Mouse (Mus musculus): ENCODE results near the gene Pced1b. TPM values are rescaled to one million over a fixed set of nuclear protein-coding genes. Genes with fewer than 3 reads are reported as not detected.
"Not testable (repeated sequence)": the region's sequence is repeated elsewhere in the genome, so short reads cannot be mapped to it uniquely, and the experiment has no call there.

The Pced1b gene
- polyA plus RNA-seq, 1 experiment from 2014 or later, result 8.7 TPM

DNA sequence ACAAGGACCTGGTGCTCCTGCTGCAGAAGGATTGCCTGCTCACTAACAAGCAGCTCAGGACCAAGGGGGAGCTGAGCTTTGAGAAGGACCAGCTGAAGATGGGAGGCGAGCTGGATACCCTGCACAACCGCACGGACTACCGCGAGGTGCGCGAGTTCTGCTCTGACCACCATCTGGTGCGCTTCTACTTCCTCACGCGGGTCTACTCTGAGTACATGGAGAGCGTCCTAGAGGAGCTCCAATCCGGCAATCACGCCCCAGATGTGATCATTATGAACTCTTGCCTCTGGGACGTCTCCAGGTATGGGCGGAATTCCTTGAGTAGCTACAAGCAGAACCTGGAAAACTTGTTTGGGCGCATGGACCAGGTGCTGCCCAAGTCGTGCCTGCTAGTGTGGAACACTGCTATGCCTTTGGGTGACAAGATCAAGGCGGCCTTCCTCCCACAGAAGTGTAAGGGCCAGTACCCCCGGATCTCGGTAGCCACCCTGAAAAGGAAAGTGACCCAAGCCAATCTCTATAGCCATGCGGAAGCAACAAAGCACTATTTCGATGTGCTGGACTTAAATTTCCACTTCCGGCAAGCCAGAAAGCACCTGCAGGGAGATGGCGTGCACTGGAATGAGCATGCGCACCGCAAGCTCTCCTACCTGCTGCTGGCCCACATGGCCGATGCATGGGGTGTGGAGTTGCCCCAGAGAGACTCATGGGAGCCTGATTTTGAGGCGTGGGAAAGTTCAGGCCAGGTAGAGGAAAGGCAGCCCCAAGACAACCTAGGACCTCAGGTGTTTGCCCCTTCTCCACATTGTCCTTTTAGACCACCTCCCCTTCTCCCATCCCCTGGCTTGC lies 137.5 kb downstream of the Pced1b start:
- no peak for ATAC-seq (ENCODE audit: low FRiP score, low TSS enrichment)
- no peak overlapping the region for H3K9ac ChIP-seq (ENCODE audit: low read depth, low read length)
- no peaks in the 10 kb centered on the region for H3K27me3 ChIP-seq (ENCODE audit: control insufficient read depth, insufficient read depth, low read length)
- 91% methylated on average over 28 of the region's 28 CpGs for WGBS
- H3K36me3 ChIP-seq (ENCODE audit: control insufficient read depth, insufficient read depth, low read length), result no peaks in the 10 kb centered on the region; the same call in 1 of the 2 replicates
- H3K9me3 ChIP-seq (ENCODE audit: control insufficient read depth, low read length), result no peaks in the 10 kb centered on the region
- H3K27ac ChIP-seq (ENCODE audit: low read depth, low read length), result no peak overlapping the region
- H3K4me2 ChIP-seq (replicated peaks; ENCODE audit: low read depth, low read length), result no peak overlapping the region
- no peaks in the 10 kb centered on the region for H3K4me1 ChIP-seq (ENCODE audit: control insufficient read depth, insufficient read depth, low read length)
- H3K4me3 ChIP-seq (ENCODE audit: low read length), result no peak overlapping the region

- not testable (repeated sequence) for H3K27ac ChIP-seq (ENCODE audit: low read depth, low read length); ATAC-seq (ENCODE audit: low FRiP score, low TSS enrichment); H3K4me3 ChIP-seq (ENCODE audit: low read length); H3K27me3 ChIP-seq (ENCODE audit: control insufficient read depth, insufficient read depth, low read length); H3K36me3 ChIP-seq (ENCODE audit: control insufficient read depth, insufficient read depth, low read length); H3K9me3 ChIP-seq (ENCODE audit: control insufficient read depth, low read length); H3K4me1 ChIP-seq (ENCODE audit: control insufficient read depth, insufficient read depth, low read length); H3K9ac ChIP-seq (ENCODE audit: low read depth, low read length); H3K4me2 ChIP-seq (replicated peaks; ENCODE audit: low read depth, low read length)
- WGBS, result 93% methylated on average over 10 of the region's 10 CpGs
These were observed 138.3 kb downstream of the Pced1b start for GRCm38 (mm10) chr15:97385174-97385573.

DNA sequence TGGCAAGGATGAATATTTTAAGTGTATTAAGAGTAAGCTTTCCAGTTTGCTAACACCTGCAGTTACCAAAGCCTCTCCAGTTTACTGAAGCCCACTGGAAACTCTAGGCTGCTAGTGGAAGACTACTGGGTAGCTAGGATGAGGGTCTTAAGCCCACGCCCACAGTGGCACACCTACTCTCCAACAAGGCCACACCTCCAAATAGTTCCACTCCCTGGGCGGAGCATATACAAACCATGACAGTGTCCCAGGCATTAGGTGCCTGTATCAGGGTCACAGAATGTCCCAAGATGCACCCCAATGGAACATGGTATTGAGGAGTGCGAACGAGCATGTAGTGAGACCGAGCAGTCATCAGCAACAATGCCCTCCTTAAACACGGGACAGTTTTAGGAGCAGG lies 140.9 kb downstream of the Pced1b start:
- ATAC-seq (ENCODE audit: low FRiP score, low TSS enrichment), result no peak
- no peak overlapping the region for H3K4me2 ChIP-seq (replicated peaks; ENCODE audit: low read depth, low read length)
- no peaks in the 10 kb centered on the region for H3K9me3 ChIP-seq (ENCODE audit: control insufficient read depth, low read length)
- H3K36me3 ChIP-seq (ENCODE audit: control insufficient read depth, insufficient read depth, low read length), result no peaks in the 10 kb centered on the region; the same call in 1 of the 2 replicates
- 94% methylated on average over 6 of the region's 6 CpGs for WGBS
- no peaks in the 10 kb centered on the region for H3K27me3 ChIP-seq (ENCODE audit: control insufficient read depth, insufficient read depth, low read length)
- H3K4me1 ChIP-seq (ENCODE audit: control insufficient read depth, insufficient read depth, low read length), result no peaks in the 10 kb centered on the region
- no peak overlapping the region for H3K27ac ChIP-seq (ENCODE audit: low read depth, low read length)
- no peak overlapping the region for H3K4me3 ChIP-seq (ENCODE audit: low read length)
- no peak overlapping the region for H3K9ac ChIP-seq (ENCODE audit: low read depth, low read length)

GRCm38 (mm10) chr15:97389577-97389976 lies 142.7 kb downstream of the Pced1b start:
- no peak for ATAC-seq (ENCODE audit: low FRiP score, low TSS enrichment)
- Histone ChIP-seq H3K4me1 (ENCODE audit: control insufficient read depth, insufficient read depth, low read length) (no peaks in the 10 kb centered on the region), H3K27me3 (ENCODE audit: control insufficient read depth, insufficient read depth, low read length) (no peaks in the 10 kb centered on the region), H3K9ac (ENCODE audit: low read depth, low read length) (no peak overlapping the region), H3K9me3 (ENCODE audit: control insufficient read depth, low read length) (no peaks in the 10 kb centered on the region), H3K4me2 (replicated peaks; ENCODE audit: low read depth, low read length) (no peak overlapping the region), H3K36me3 (ENCODE audit: control insufficient read depth, insufficient read depth, low read length) (no peaks in the 10 kb centered on the region; the same call in 1 of the 2 replicates), H3K4me3 (ENCODE audit: low read length) (no peak overlapping the region), H3K27ac (ENCODE audit: low read depth, low read length) (no peak overlapping the region)
- WGBS, result 93% methylated on average over 4 of the region's 4 CpGs

DNA sequence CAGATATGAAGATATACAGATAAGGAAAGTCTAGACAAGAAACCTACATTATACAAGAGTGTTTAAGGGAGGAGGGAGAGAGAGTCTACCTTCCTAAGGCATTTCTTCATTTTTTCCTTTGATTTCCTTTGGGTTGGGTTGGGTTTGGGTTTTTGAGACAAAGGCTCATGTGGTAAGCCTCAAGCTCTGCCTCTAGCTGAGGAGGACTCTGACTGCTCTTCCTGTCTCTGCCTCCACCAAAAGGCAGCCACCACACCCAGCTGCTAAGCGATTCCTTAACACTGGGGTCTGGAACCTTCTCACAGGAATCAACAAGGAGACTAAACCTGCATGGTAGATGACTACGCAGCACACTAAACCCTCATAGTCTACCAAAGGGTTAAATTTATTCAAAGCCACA lies 143.9 kb downstream of the Pced1b start:
- Histone ChIP-seq H3K27me3 (ENCODE audit: control insufficient read depth, insufficient read depth, low read length) (no peaks in the 10 kb centered on the region), H3K36me3 (ENCODE audit: control insufficient read depth, insufficient read depth, low read length) (no peaks in the 10 kb centered on the region), H3K9me3 (ENCODE audit: control insufficient read depth, low read length) (no peaks in the 10 kb centered on the region), H3K4me2 (replicated peaks; ENCODE audit: low read depth, low read length) (no peak overlapping the region), H3K4me3 (ENCODE audit: low read length) (no peak overlapping the region), H3K9ac (ENCODE audit: low read depth, low read length) (no peak overlapping the region), H3K4me1 (ENCODE audit: control insufficient read depth, insufficient read depth, low read length) (no peaks in the 10 kb centered on the region), H3K27ac (ENCODE audit: low read depth, low read length) (no peak overlapping the region)
- ATAC-seq (ENCODE audit: low FRiP score, low TSS enrichment), result no peak
- WGBS, result 96% methylated on average over 2 of the region's 2 CpGs

- Histone ChIP-seq H3K4me1 (ENCODE audit: control insufficient read depth, insufficient read depth, low read length) (no peaks in the 10 kb centered on the region), H3K4me3 (ENCODE audit: low read length) (no peak overlapping the region), H3K36me3 (ENCODE audit: control insufficient read depth, insufficient read depth, low read length) (no peaks in the 10 kb centered on the region), H3K27ac (ENCODE audit: low read depth, low read length) (no peak overlapping the region), H3K9ac (ENCODE audit: low read depth, low read length) (no peak overlapping the region), H3K4me2 (replicated peaks; ENCODE audit: low read depth, low read length) (no peak overlapping the region), H3K9me3 (ENCODE audit: control insufficient read depth, low read length) (no peaks in the 10 kb centered on the region), H3K27me3 (ENCODE audit: control insufficient read depth, insufficient read depth, low read length) (no peaks in the 10 kb centered on the region)
- 96% methylated on average over 2 of the region's 2 CpGs for WGBS
- ATAC-seq (ENCODE audit: low FRiP score, low TSS enrichment), result no peak
These were observed 144.5 kb downstream of the Pced1b start for GRCm38 (mm10) chr15:97391436-97391835.

DNA sequence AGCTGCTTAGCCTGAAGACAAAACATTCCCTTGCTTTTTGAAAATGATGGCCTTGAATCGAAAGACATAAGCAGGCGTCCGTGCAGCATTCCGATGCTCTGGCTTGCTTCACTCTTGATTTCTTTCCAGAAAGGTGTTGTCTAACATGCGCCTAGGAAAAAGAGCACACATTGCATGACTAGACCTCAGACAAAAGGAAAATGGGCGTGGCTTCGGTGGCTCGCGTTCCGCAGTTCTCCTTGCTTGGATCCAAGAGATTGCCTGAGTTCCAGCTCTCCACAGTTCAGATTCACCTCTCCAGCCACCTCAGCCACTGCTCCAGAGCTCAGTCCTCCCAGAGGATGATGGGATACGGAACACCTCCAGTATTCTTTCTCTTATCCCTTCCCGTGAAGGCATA lies 147.7 kb downstream of the Pced1b start:
- Histone ChIP-seq H3K9me3 (ENCODE audit: control insufficient read depth, low read length) (no peaks in the 10 kb centered on the region), H3K4me2 (replicated peaks; ENCODE audit: low read depth, low read length) (no peak overlapping the region), H3K4me3 (ENCODE audit: low read length) (no peak overlapping the region), H3K4me1 (ENCODE audit: control insufficient read depth, insufficient read depth, low read length) (no peaks in the 10 kb centered on the region), H3K27me3 (ENCODE audit: control insufficient read depth, insufficient read depth, low read length) (no peaks in the 10 kb centered on the region), H3K27ac (ENCODE audit: low read depth, low read length) (no peak overlapping the region), H3K36me3 (ENCODE audit: control insufficient read depth, insufficient read depth, low read length) (no peaks in the 10 kb centered on the region), H3K9ac (ENCODE audit: low read depth, low read length) (no peak overlapping the region)
- no peak for ATAC-seq (ENCODE audit: low FRiP score, low TSS enrichment)
- 79% methylated on average over 12 of the region's 12 CpGs for WGBS

DNA sequence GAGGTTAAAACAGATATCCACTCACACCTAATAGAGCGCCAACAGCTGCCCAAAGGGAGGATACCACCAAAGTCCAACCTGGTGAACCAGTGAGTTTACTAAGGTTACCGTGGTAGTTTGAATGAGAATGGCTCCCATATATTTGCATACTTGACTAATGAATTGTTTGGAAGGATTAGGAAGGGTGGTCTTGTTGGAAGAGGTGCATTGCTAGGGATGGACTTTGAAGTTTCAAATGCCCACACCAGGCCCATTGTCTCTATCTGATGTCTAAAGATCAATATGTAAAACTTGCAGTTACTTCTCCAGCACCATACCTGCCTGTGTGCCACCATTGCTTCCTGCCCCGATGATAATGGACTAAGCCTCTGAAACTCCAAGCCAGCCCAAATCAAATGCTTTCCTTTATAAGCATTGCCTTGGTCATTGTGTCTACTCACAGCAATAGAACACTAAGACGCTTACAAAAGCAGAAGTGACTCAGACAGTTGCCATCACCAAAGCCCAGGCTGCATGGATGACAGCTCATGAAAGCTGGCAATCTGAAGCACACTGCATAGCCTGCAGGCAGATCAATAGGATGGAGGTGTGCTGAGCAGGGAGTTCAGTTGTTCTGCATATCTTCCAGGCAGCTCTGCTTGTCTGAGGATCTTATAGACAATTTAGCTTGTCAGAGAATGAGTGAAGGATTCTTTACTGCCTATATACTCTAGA lies 149.8 kb downstream of the Pced1b start:
- ATAC-seq (ENCODE audit: low FRiP score, low TSS enrichment), result no peak
- no peak overlapping the region for H3K9ac ChIP-seq (ENCODE audit: low read depth, low read length)
- WGBS, result 91% methylated on average over 4 of the region's 4 CpGs
- H3K27ac ChIP-seq (ENCODE audit: low read depth, low read length), result no peak overlapping the region
- H3K9me3 ChIP-seq (ENCODE audit: control insufficient read depth, low read length), result no peaks in the 10 kb centered on the region
- no peaks in the 10 kb centered on the region for H3K27me3 ChIP-seq (ENCODE audit: control insufficient read depth, insufficient read depth, low read length)
- no peaks in the 10 kb centered on the region for H3K36me3 ChIP-seq (ENCODE audit: control insufficient read depth, insufficient read depth, low read length)
- no peak overlapping the region for H3K4me3 ChIP-seq (ENCODE audit: low read length)
- H3K4me1 ChIP-seq (ENCODE audit: control insufficient read depth, insufficient read depth, low read length), result no peaks in the 10 kb centered on the region
- H3K4me2 ChIP-seq (replicated peaks; ENCODE audit: low read depth, low read length), result no peak overlapping the region

DNA sequence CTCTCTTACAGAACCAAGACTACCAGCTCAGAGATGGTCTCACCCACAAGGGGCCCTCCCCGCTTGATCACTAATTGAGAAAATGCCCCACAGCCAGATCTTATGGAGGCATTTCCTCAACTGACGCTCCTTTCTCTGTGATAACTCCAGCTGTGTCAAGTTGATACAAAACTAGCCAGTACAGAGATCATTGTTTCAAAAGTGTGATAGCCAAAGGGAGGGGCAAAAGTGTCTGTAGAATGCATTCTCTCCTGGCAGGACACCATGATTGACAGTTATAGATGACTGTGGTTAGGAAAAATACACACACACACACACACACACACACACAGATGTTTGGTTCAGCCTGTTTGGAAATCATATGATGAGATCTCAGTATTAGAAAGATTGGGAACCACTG lies 150.9 kb downstream of the Pced1b start:
- Histone ChIP-seq H3K4me3 (ENCODE audit: low read length) (no peak overlapping the region), H3K27ac (ENCODE audit: low read depth, low read length) (no peak overlapping the region), H3K4me1 (ENCODE audit: control insufficient read depth, insufficient read depth, low read length) (no peaks in the 10 kb centered on the region), H3K4me2 (replicated peaks; ENCODE audit: low read depth, low read length) (no peak overlapping the region), H3K9me3 (ENCODE audit: control insufficient read depth, low read length) (no peaks in the 10 kb centered on the region), H3K36me3 (ENCODE audit: control insufficient read depth, insufficient read depth, low read length) (no peaks in the 10 kb centered on the region), H3K27me3 (ENCODE audit: control insufficient read depth, insufficient read depth, low read length) (no peaks in the 10 kb centered on the region), H3K9ac (ENCODE audit: low read depth, low read length) (no peak overlapping the region)
- WGBS, result 91% methylated on average over 2 of the region's 2 CpGs
- no peak for ATAC-seq (ENCODE audit: low FRiP score, low TSS enrichment)
